In the genomic region with DNA sequence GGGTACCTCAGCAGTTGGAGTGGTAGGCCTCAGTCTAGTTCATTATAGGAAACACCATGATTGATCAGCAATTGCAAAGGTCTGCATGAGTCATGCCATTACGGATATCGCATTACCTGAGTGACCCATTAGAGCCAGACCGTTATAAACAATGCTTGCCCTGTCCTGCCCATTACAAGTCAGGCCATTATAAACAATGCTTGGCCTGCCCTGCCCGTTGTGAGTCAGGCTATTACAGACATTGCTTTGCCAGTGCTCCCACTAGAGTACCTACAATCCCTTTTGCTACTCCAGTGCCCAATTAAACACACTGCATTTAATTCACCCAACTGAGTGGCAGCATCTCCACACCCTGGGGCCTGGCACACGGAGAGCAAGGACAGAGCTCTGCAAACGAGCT, we compare ENCODE assay signal across 20 mouse cellular contexts. TPM values are rescaled to one million over a fixed set of nuclear protein-coding genes. Genes with fewer than 3 reads are reported as not detected.
DNase-seq lines count a peak whose midpoint lies in the region; ATAC-seq lines count a peak whose summit lies in the region.
"Had no signal": no experiment of that assay in that cellular context is flagged by ENCODE, and none has a peak within 500 bp of the region (broad histone marks: within the 10 kb centered on the region; RNA-seq: fewer than 3 reads in every experiment).

No protein-coding gene starts in this region.

- 77% methylated on average over 6 of the region's 6 CpGs for WGBS in midbrain, embryonic 15.5 days
- 83% methylated on average over 6 of the region's 6 CpGs for WGBS in midbrain, embryonic 13.5 days
- 81% methylated on average over 6 of the region's 6 CpGs for WGBS in hindbrain, embryonic 11.5 days

- peak; percentile 14 to 17 for DNase-seq in urinary bladder, postnatal 36 days (ENCODE audit: low spot score in 2 of 2)
- DNase-seq in urinary bladder, postnatal 4 days (ENCODE audit: low spot score in 2 of 2), result no peak
- peak; percentile 78 for DNase-seq in fibroblast of lung, adult 2 months (ENCODE audit: low read depth)
- no peak for DNase-seq in lung, postnatal 36 days
- no peak for DNase-seq in hindbrain, embryonic 11.5 days (ENCODE audit: low spot score)
- DNase-seq: adrenal gland, postnatal 14 days; cerebellum, adult 11-12 months; cerebellum, adult 9-10 months; cerebellum, postnatal 25 days; forebrain, postnatal 0 days; gastrocnemius, postnatal 14 days had no signal

- no peaks in the 10 kb centered on the region for H3K9me3 ChIP-seq in midbrain, embryonic 15.5 days
- H3K9me3 ChIP-seq in midbrain, embryonic 13.5 days, result no peaks in the 10 kb centered on the region
- no peaks in the 10 kb centered on the region for H3K9me3 ChIP-seq in hindbrain, embryonic 11.5 days (ENCODE audit: control insufficient read depth, low read length)
- H3K9me3 ChIP-seq: embryonic facial prominence, embryonic 12.5 days; forebrain, embryonic 13.5 days; heart, embryonic 12.5 days; hindbrain, embryonic 10.5 days had no signal

- no peaks in the 10 kb centered on the region for H3K36me3 ChIP-seq in midbrain, embryonic 15.5 days (replicated peaks)
- peaks cover 2% of the 10 kb centered on the region for H3K36me3 ChIP-seq in midbrain, embryonic 13.5 days
- H3K36me3 ChIP-seq in hindbrain, embryonic 11.5 days (ENCODE audit: control insufficient read depth, insufficient read depth, low read length), result no peaks in the 10 kb centered on the region

- no peaks in the 10 kb centered on the region for H3K27me3 ChIP-seq in midbrain, embryonic 15.5 days (replicated peaks)
- no peaks in the 10 kb centered on the region for H3K27me3 ChIP-seq in midbrain, embryonic 13.5 days
- H3K27me3 ChIP-seq in hindbrain, embryonic 11.5 days (ENCODE audit: control insufficient read depth, insufficient read depth, low read length), result no peaks in the 10 kb centered on the region
- H3K27me3 ChIP-seq: embryonic facial prominence, embryonic 12.5 days; forebrain, embryonic 13.5 days; heart, embryonic 12.5 days; Patski had no signal

- no peak overlapping the region for H3K9ac ChIP-seq in midbrain, embryonic 15.5 days
- H3K9ac ChIP-seq in midbrain, embryonic 13.5 days (replicated peaks), result no peak overlapping the region
- no peak overlapping the region for H3K9ac ChIP-seq in hindbrain, embryonic 11.5 days (ENCODE audit: low read depth, low read length)
- H3K9ac ChIP-seq: embryonic facial prominence, embryonic 12.5 days; forebrain, embryonic 13.5 days; forebrain, postnatal 0 days; heart, embryonic 12.5 days had no signal

- H3K4me3 ChIP-seq in midbrain, embryonic 15.5 days, result no peak overlapping the region
- H3K4me3 ChIP-seq in midbrain, embryonic 13.5 days (replicated peaks), result no peak overlapping the region
- no peak overlapping the region for H3K4me3 ChIP-seq in hindbrain, embryonic 11.5 days (ENCODE audit: low read depth, low read length)
- H3K4me3 ChIP-seq: embryonic facial prominence, embryonic 12.5 days; forebrain, embryonic 13.5 days; heart, embryonic 12.5 days; hindbrain, embryonic 10.5 days had no signal

- H3K4me2 ChIP-seq in midbrain, embryonic 15.5 days, result no peak overlapping the region
- no peak overlapping the region for H3K4me2 ChIP-seq in midbrain, embryonic 13.5 days (replicated peaks)
- no peak overlapping the region for H3K4me2 ChIP-seq in hindbrain, embryonic 11.5 days (replicated peaks; ENCODE audit: low read depth, low read length)
- H3K4me2 ChIP-seq: embryonic facial prominence, embryonic 12.5 days; forebrain, embryonic 13.5 days; heart, embryonic 12.5 days had no signal

- 0 out of 2 replicates have a peak overlapping the region, but pooled peaks have one; percentile 0 for H3K27ac ChIP-seq in midbrain, embryonic 15.5 days
- no peak overlapping the region for H3K27ac ChIP-seq in midbrain, embryonic 13.5 days
- no peak overlapping the region for H3K27ac ChIP-seq in hindbrain, embryonic 11.5 days (ENCODE audit: low read depth, low read length)
- H3K27ac ChIP-seq: embryonic facial prominence, embryonic 12.5 days; forebrain, embryonic 13.5 days; hindbrain, embryonic 10.5 days had no signal

- no peaks in the 10 kb centered on the region for H3K4me1 ChIP-seq in midbrain, embryonic 15.5 days
- no peaks in the 10 kb centered on the region for H3K4me1 ChIP-seq in midbrain, embryonic 13.5 days (replicated peaks)
- H3K4me1 ChIP-seq in hindbrain, embryonic 11.5 days (replicated peaks; ENCODE audit: control insufficient read depth, insufficient read depth, low read length), result no peaks in the 10 kb centered on the region
- H3K4me1 ChIP-seq: embryonic facial prominence, embryonic 12.5 days; forebrain, embryonic 13.5 days; heart, embryonic 12.5 days; hindbrain, embryonic 10.5 days had no signal

- ATAC-seq in midbrain, embryonic 15.5 days (replicated peaks), result no peak
- no peak for ATAC-seq in midbrain, embryonic 13.5 days
- ATAC-seq in hindbrain, embryonic 11.5 days (ENCODE audit: low FRiP score), result no peak
- ATAC-seq: activated CD4-positive, CD25-positive, alpha-beta regulatory T cell, adult 4 months; forebrain, embryonic 13.5 days; forebrain, postnatal 0 days; hindbrain, embryonic 16.5 days; Patski had no signal

RNA-seq across cellular contexts. Expression of a gene that starts 49.6 kb away (rescaled TPM):
- 132 and 138 TPM in 2 replicates for polyA plus RNA-seq in midbrain, embryonic 15.5 days (2015; fragmentation: Nextera tagmentation; extraction: Ambion mirVana)
- polyA plus RNA-seq in midbrain, embryonic 13.5 days (2015; fragmentation: Nextera tagmentation; extraction: Ambion mirVana), result 133 and 141 TPM in 2 replicates
- 111 and 118 TPM in 2 replicates for polyA plus RNA-seq in hindbrain, embryonic 11.5 days (2014; fragmentation: Nextera tagmentation; extraction: Ambion mirVana)

Comparison
In these comparisons a context has a peak if more than half of its experiments do, and no peak if none do; other contexts are left out.
1. DNase-seq: peak in urinary bladder, postnatal 36 days (2 of 2) and fibroblast of lung, adult 2 months (single experiment); none in urinary bladder, postnatal 4 days (0 of 2), lung, postnatal 36 days (single experiment) and hindbrain, embryonic 11.5 days (single experiment).